Mouse (Mus musculus): ENCODE measurements around the gene Faim2. TPM values are rescaled to one million over a fixed set of nuclear protein-coding genes. Genes with fewer than 3 reads are reported as not detected.

The Faim2 gene
- polyA plus RNA-seq, 1 experiment from 2014 or later, result 17.9 TPM

DNA sequence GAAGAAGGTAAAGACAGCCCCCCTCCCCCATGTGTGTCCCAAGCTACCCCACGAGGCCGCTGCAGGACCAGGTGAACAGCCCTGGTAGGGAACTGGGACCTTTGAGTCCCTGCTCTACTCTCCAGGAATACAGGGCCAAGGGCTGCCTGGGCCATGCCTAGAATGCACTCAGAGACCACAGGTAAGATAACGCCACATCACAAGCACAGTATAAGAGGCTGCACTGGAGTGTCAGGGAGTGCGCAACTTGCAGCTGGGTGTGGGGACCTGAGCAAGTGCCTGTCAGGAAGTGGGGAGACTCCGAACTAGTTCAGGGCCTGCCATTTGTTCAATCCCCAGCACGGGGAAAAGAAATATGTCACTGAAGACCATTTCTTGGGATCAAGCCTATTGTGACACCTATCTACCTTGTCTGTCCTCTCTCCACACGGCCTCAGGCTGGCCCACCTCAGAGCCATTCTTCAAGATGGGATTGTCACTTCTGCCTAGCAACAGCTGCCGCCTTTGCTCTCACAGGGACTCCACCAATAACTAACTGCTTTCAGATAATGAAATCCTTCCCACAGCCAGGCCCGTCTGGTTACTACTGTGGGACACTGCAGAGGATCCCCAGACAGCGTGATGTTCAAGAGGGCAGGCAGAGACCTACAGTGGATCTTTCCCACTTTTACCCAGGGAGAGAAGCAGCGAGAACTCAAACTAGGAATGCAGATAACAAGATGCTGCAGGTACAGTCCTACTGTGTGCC lies 74.6 kb downstream of the Faim2 start:
- Histone ChIP-seq H3K4me3 (replicated peaks; ENCODE audit: low read depth, low read length) (no peak overlapping the region), H3K4me1 (ENCODE audit: control insufficient read depth, insufficient read depth, low read length) (peaks cover 32% of the 10 kb centered on the region), H3K9ac (replicated peaks; ENCODE audit: low read length) (no peak overlapping the region; the same call in 1 of the 2 replicates), H3K4me2 (ENCODE audit: low read length) (no peak overlapping the region), H3K9me3 (ENCODE audit: control insufficient read depth, low read length) (no peaks in the 10 kb centered on the region), H3K27me3 (ENCODE audit: control insufficient read depth, insufficient read depth, low read length) (no peaks in the 10 kb centered on the region), H3K36me3 (ENCODE audit: control insufficient read depth, insufficient read depth, low read length) (peaks cover 5% of the 10 kb centered on the region), H3K27ac (replicated peaks; ENCODE audit: low read depth, low read length) (no peak overlapping the region)
- ATAC-seq (ENCODE audit: low FRiP score, low TSS enrichment) (no peak), DNase-seq (no peak)
- 73% methylated on average over 11 of the region's 11 CpGs for WGBS

DNA sequence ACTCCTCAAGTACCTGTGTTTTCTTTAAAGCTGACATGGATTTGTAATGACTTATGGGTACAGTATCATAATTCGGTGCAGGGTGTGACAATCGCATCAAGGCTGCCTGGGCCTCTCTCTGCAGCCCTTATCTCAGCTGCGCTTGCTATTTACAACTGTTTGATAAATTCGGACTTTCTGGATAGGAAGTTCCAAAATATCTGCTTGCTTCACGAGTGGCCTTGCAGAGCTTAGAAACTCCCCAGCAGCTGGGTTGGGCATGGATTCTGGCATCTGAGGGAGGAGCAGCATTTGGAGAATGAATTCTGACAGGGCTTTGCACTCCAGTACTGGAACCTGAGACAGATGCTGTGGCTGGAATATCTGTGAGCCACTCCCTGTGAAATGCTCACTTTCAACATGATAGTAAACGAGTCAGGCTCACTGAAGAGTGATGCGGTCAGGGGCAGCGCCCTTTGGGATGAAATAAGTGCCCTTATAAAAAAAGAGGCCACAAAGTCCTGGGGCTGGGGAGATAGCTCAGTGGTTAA lies 78.1 kb downstream of the Faim2 start:
- no peak overlapping the region; the same call in 1 of the 2 replicates for H3K27ac ChIP-seq (replicated peaks; ENCODE audit: low read depth, low read length)
- H3K9me3 ChIP-seq (ENCODE audit: control insufficient read depth, low read length), result no peaks in the 10 kb centered on the region
- 94% methylated on average over 8 of the region's 8 CpGs for WGBS
- peaks cover 17% of the 10 kb centered on the region; the same call in 1 of the 2 replicates for H3K4me1 ChIP-seq (ENCODE audit: control insufficient read depth, insufficient read depth, low read length)
- DNase-seq, result no peak
- H3K36me3 ChIP-seq (ENCODE audit: control insufficient read depth, insufficient read depth, low read length), result peaks cover 5% of the 10 kb centered on the region
- H3K9ac ChIP-seq (replicated peaks; ENCODE audit: low read length), result no peak overlapping the region
- no peak overlapping the region for H3K4me3 ChIP-seq (replicated peaks; ENCODE audit: low read depth, low read length)
- no peaks in the 10 kb centered on the region for H3K27me3 ChIP-seq (ENCODE audit: control insufficient read depth, insufficient read depth, low read length)
- ATAC-seq (ENCODE audit: low FRiP score, low TSS enrichment), result no peak
- no peak overlapping the region for H3K4me2 ChIP-seq (ENCODE audit: low read length)

DNA sequence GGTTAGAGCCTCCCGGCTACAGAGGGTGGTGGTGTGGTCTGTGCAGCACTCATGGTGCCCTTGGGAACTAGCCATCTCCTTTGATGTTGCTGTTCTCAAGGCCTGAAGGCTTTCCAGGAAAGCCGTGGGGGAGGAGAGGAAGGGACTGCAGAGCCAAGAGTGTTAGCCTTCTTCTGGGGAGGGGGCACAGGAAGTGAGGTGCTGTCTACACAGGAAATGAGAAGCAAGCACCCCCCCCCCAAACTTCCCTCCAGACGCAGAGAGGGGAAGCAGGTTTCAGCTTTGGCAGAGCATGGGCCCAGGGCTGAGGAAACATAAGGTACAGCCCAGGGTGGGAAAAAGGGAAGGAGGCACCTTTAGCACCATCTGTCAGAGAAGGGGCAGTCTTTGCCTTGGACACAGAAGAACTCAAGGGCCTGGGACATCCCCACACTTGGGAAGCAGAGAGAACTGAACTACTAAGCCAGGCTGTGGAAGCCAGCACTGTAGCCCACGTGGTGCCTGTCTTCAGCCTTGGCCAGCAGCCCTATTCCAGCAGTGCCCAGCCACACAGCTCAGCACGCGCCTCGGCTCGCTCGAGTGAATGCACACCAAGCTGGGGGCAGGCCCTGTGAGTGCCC lies 78.7 kb downstream of the Faim2 start:
- no peak overlapping the region for H3K9ac ChIP-seq (replicated peaks; ENCODE audit: low read length)
- DNase-seq (no peak), ATAC-seq (ENCODE audit: low FRiP score, low TSS enrichment) (no peak)
- H3K9me3 ChIP-seq (ENCODE audit: control insufficient read depth, low read length), result no peaks in the 10 kb centered on the region
- no peaks in the 10 kb centered on the region for H3K27me3 ChIP-seq (ENCODE audit: control insufficient read depth, insufficient read depth, low read length)
- H3K36me3 ChIP-seq (ENCODE audit: control insufficient read depth, insufficient read depth, low read length), result peaks cover 5% of the 10 kb centered on the region
- 83% methylated on average over 9 of the region's 9 CpGs for WGBS
- H3K4me2 ChIP-seq (ENCODE audit: low read length), result no peak overlapping the region
- H3K4me1 ChIP-seq (ENCODE audit: control insufficient read depth, insufficient read depth, low read length), result peaks cover 16% of the 10 kb centered on the region; the same call in 1 of the 2 replicates
- no peak overlapping the region for H3K4me3 ChIP-seq (replicated peaks; ENCODE audit: low read depth, low read length)
- H3K27ac ChIP-seq (replicated peaks; ENCODE audit: low read depth, low read length), result no peak overlapping the region; the same call in 1 of the 2 replicates

Other genes with a start within 250 kb of the Faim2 start
- 100 and 105 TPM in 2 replicates for gene Prpf40b, start 233.1 kb downstream of the Faim2 start, polyA plus RNA-seq (2014; fragmentation: Nextera tagmentation; extraction: Ambion mirVana)
- 0.74 and 1.3 TPM in 2 replicates for gene Fam186b, start 232.3 kb downstream of the Faim2 start, polyA plus RNA-seq (2014; fragmentation: Nextera tagmentation; extraction: Ambion mirVana)
- 6.1 and 7.5 TPM in 2 replicates for gene Fmnl3, start 157.7 kb downstream of the Faim2 start, polyA plus RNA-seq (2014; fragmentation: Nextera tagmentation; extraction: Ambion mirVana)
- 233 and 255 TPM in 2 replicates for gene Tmbim6, start 135.3 kb downstream of the Faim2 start, polyA plus RNA-seq (2014; fragmentation: Nextera tagmentation; extraction: Ambion mirVana)
- gene Nckap5l, start 70.4 kb downstream of the Faim2 start, polyA plus RNA-seq (2014; fragmentation: Nextera tagmentation; extraction: Ambion mirVana), result 16.8 and 17.6 TPM in 2 replicates
- 23.0 and 24.6 TPM in 2 replicates for gene Bcdin3d, start 53.4 kb downstream of the Faim2 start, polyA plus RNA-seq (2014; fragmentation: Nextera tagmentation; extraction: Ambion mirVana)
- not detected in 2 replicates for gene Aqp2, start 50.9 kb upstream of the Faim2 start, polyA plus RNA-seq (2014; fragmentation: Nextera tagmentation; extraction: Ambion mirVana)
- 0.70 and 3.0 TPM in 2 replicates for gene Aqp5, start 62.6 kb upstream of the Faim2 start, polyA plus RNA-seq (2014; fragmentation: Nextera tagmentation; extraction: Ambion mirVana)
- gene Aqp6, start 73.2 kb upstream of the Faim2 start, polyA plus RNA-seq (2014; fragmentation: Nextera tagmentation; extraction: Ambion mirVana), result 0.93 and 1.1 TPM in 2 replicates
- gene Racgap1, start 123.5 kb upstream of the Faim2 start, polyA plus RNA-seq (2014; fragmentation: Nextera tagmentation; extraction: Ambion mirVana), result 42.2 and 64.0 TPM in 2 replicates
- 51.9 and 53.5 TPM in 2 replicates for gene Asic1, start 142.2 kb upstream of the Faim2 start, polyA plus RNA-seq (2014; fragmentation: Nextera tagmentation; extraction: Ambion mirVana)
- gene Smarcd1, start 174.0 kb upstream of the Faim2 start, polyA plus RNA-seq (2014; fragmentation: Nextera tagmentation; extraction: Ambion mirVana), result 127 and 136 TPM in 2 replicates
- gene Gm17349, start 177.3 kb upstream of the Faim2 start, polyA plus RNA-seq (2014; fragmentation: Nextera tagmentation; extraction: Ambion mirVana), result not detected in 2 replicates
- 0.92 and 1.7 TPM in 2 replicates for gene Gpd1, start 189.3 kb upstream of the Faim2 start, polyA plus RNA-seq (2014; fragmentation: Nextera tagmentation; extraction: Ambion mirVana)
- gene Cox14, start 197.5 kb upstream of the Faim2 start, polyA plus RNA-seq (2014; fragmentation: Nextera tagmentation; extraction: Ambion mirVana), result 168 and 206 TPM in 2 replicates
- gene Cers5, start 244.7 kb upstream of the Faim2 start, polyA plus RNA-seq (2014; fragmentation: Nextera tagmentation; extraction: Ambion mirVana), result 70.9 and 74.5 TPM in 2 replicates

Data from midbrain, embryonic 14.5 days (tissue).